Mouse (Mus musculus): ENCODE measurements around the gene Frs3.

- no peak for TF ChIP-seq POLR2A (IDR thresholded peaks at IDR 0.05; ENCODE audit: low read depth, low read length)
- no peak for TF ChIP-seq CTCF (IDR thresholded peaks at IDR 0.05; ENCODE audit: borderline replicate concordance, insufficient read depth, low read length)
These were observed 10.6 kb upstream of the Frs3 start for GRCm38 (mm10) chr17:47678238-47678637.

All from embryonic fibroblast, embryonic 13.5 days (primary cell).